Mouse (Mus musculus): Measurements from ENCODE around the gene Nr2f6. TPM values are rescaled to one million over a fixed set of nuclear protein-coding genes. Genes with fewer than 3 reads are reported as not detected.

The Nr2f6 gene
- total and polyA plus RNA-seq, 3 experiments: 8.6 to 36.0 (median 9.7) TPM

DNA sequence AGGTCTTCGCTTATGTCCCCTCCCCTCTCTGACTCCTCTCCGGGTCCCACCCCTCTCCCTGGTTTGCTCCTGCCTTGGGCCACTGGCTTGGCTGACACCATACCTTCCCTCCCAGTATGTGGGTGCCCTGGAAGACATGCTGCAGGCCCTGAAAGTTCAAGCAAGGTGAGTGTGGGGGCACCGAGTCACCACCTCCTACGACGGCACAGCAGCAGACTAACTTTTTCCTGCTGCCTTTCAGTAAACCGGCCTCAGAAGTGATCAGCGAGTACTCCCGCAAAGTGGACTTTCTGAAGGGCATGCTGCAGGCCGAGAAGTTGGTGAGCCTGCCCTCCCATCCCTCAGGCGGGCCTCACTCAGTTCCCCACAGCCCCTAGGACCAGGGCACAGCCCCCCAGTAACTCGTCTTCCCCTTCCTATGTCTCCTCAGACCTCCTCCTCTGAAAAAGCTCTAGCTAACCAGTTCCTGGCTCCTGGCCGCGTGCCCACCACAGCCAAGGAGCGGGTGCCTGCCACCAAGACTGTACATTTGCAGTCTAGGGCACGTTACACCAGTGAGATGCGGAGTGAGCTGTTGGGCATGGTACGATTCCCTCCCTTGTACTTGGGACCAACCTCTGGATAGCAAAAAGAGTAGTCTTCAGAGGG lies 14.1 kb downstream of the Nr2f6 start:
- peaks cover 49% of the 10 kb centered on the region for H3K4me1 ChIP-seq (ENCODE audit: insufficient read depth, low read depth, low read length)
- H3K27me3 ChIP-seq (ENCODE audit: insufficient read depth, low read length): no peaks in the 10 kb centered on the region
- no peaks in the 10 kb centered on the region for H3K9me3 ChIP-seq (replicated peaks)
- H3K4me3 ChIP-seq (ENCODE audit: low read depth, low read length): peak overlapping the region; percentile 81
- peaks cover 33% of the 10 kb centered on the region for H3K36me3 ChIP-seq (replicated peaks)
- peak; percentile 94 for DNase-seq (ENCODE audit: low spot score)
- no peak for ATAC-seq (ENCODE audit: extremely low read depth, insufficient number of reproducible peaks, low FRiP score, poor library complexity, severe bottlenecking)
- TF ChIP-seq TAL1 (conservative IDR thresholded peaks at IDR 0.05; ENCODE audit: low read depth, low read length) (no peak), GATA2 (IDR thresholded peaks at IDR 0.05; ENCODE audit: borderline replicate concordance, low read depth, low read length) (no peak), GATA1 (IDR thresholded peaks at IDR 0.05; ENCODE audit: borderline replicate concordance, low read length) (no peak), POLR2AphosphoS5 (IDR thresholded peaks at IDR 0.05; ENCODE audit: insufficient replicate concordance, low read depth, low read length) (no peak), CTCF (IDR thresholded peaks at IDR 0.05; ENCODE audit: low read depth, low read length) (no peak)

- peaks cover 43% of the 10 kb centered on the region for H3K4me1 ChIP-seq (ENCODE audit: insufficient read depth, low read depth, low read length)
- no peaks in the 10 kb centered on the region for H3K9me3 ChIP-seq (replicated peaks)
- no peak for TF ChIP-seq GATA2 (IDR thresholded peaks at IDR 0.05; ENCODE audit: borderline replicate concordance, low read depth, low read length)
- TF ChIP-seq GATA1 (IDR thresholded peaks at IDR 0.05; ENCODE audit: borderline replicate concordance, low read length): no peak
- TF ChIP-seq TAL1 (conservative IDR thresholded peaks at IDR 0.05; ENCODE audit: low read depth, low read length): no peak
- no peak for TF ChIP-seq POLR2AphosphoS5 (IDR thresholded peaks at IDR 0.05; ENCODE audit: insufficient replicate concordance, low read depth, low read length)
- no peak for TF ChIP-seq CTCF (IDR thresholded peaks at IDR 0.05; ENCODE audit: low read depth, low read length)
- peaks cover 28% of the 10 kb centered on the region for H3K36me3 ChIP-seq (replicated peaks)
- no peaks in the 10 kb centered on the region for H3K27me3 ChIP-seq (ENCODE audit: insufficient read depth, low read length)
- peak within 1 kb of the TSS; percentile 81 for H3K4me3 ChIP-seq (ENCODE audit: low read depth, low read length)
- ATAC-seq (ENCODE audit: extremely low read depth, insufficient number of reproducible peaks, low FRiP score, poor library complexity, severe bottlenecking) (peak; percentile 65), DNase-seq (ENCODE audit: low spot score) (peak; percentile 59)
Measured at GRCm38 (mm10) chr8:71366771-71367528, 14.8 kb downstream of the Nr2f6 start, which contains the start of gene Use1. TSS of gene Use1 (plus strand) at chr8:71366848.

GRCm38 (mm10) chr8:71358026-71358425 lies 23.7 kb downstream of the Nr2f6 start:
- H3K9me3 ChIP-seq (replicated peaks): no peaks in the 10 kb centered on the region
- no peak for DNase-seq (ENCODE audit: low spot score)
- H3K36me3 ChIP-seq (replicated peaks): peaks cover 86% of the 10 kb centered on the region
- TF ChIP-seq CTCF (IDR thresholded peaks at IDR 0.05; ENCODE audit: low read depth, low read length) (no peak), GATA1 (IDR thresholded peaks at IDR 0.05; ENCODE audit: borderline replicate concordance, low read length) (no peak), POLR2AphosphoS5 (IDR thresholded peaks at IDR 0.05; ENCODE audit: insufficient replicate concordance, low read depth, low read length) (no peak), GATA2 (IDR thresholded peaks at IDR 0.05; ENCODE audit: borderline replicate concordance, low read depth, low read length) (no peak), TAL1 (conservative IDR thresholded peaks at IDR 0.05; ENCODE audit: low read depth, low read length) (no peak)
- H3K4me1 ChIP-seq (ENCODE audit: insufficient read depth, low read depth, low read length): peaks cover 10% of the 10 kb centered on the region
- no peaks in the 10 kb centered on the region for H3K27me3 ChIP-seq (ENCODE audit: insufficient read depth, low read length)
- H3K4me3 ChIP-seq (ENCODE audit: low read depth, low read length): no peak overlapping the region
- ATAC-seq (ENCODE audit: extremely low read depth, insufficient number of reproducible peaks, low FRiP score, poor library complexity, severe bottlenecking): no peak

DNA sequence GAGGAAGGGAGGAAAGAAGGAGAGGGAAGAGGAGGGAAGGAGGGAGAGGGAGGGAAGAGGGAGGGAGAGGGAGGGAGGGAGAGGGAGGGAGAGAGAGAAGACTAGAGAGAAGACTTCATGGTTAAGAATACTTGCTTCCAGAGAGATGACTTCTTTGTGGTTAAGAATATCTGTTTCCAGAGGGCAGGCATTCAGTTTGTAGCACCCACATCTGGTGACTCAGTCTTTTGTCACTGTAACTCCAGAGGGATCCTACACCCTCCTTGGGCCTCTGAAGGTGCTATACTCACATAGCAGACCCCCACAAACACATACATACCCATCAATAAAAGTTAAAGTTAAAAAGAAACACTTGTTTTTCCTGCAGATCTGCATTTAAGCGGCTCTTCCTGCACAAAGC lies 30.2 kb downstream of the Nr2f6 start:
- peaks cover 99% of the 10 kb centered on the region for H3K36me3 ChIP-seq (replicated peaks)
- ATAC-seq (ENCODE audit: extremely low read depth, insufficient number of reproducible peaks, low FRiP score, poor library complexity, severe bottlenecking): no peak
- no peak overlapping the region for H3K4me3 ChIP-seq (ENCODE audit: low read depth, low read length)
- H3K9me3 ChIP-seq (replicated peaks): no peaks in the 10 kb centered on the region
- no peak for TF ChIP-seq GATA1 (IDR thresholded peaks at IDR 0.05; ENCODE audit: borderline replicate concordance, low read length)
- TF ChIP-seq CTCF (IDR thresholded peaks at IDR 0.05; ENCODE audit: low read depth, low read length): no peak
- TF ChIP-seq POLR2AphosphoS5 (IDR thresholded peaks at IDR 0.05; ENCODE audit: insufficient replicate concordance, low read depth, low read length): no peak
- no peak for TF ChIP-seq TAL1 (conservative IDR thresholded peaks at IDR 0.05; ENCODE audit: low read depth, low read length)
- no peak for TF ChIP-seq GATA2 (IDR thresholded peaks at IDR 0.05; ENCODE audit: borderline replicate concordance, low read depth, low read length)
- DNase-seq (ENCODE audit: low spot score): no peak
- H3K4me1 ChIP-seq (ENCODE audit: insufficient read depth, low read depth, low read length): no peaks in the 10 kb centered on the region
- no peaks in the 10 kb centered on the region for H3K27me3 ChIP-seq (ENCODE audit: insufficient read depth, low read length)

DNA sequence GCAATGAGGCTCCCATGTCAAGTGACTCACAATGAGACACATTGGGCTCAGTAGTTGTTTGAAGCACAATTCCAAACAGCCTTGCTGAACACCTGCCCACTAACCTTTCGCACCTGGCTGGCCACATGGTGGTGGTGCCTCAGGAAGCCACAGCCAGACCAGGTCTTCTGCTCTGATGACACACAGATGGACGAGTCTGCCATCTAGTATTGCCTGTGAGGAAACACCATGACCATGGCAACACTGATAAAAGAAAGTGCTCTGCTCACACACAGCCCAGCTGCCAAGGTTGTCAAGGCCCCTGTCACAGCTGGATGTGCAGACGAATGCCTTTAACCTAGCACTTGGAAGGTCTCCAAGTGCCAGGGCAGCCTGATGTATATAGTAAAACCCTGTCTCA lies 30.6 kb downstream of the Nr2f6 start:
- peaks cover 99% of the 10 kb centered on the region for H3K36me3 ChIP-seq (replicated peaks)
- DNase-seq (ENCODE audit: low spot score): no peak
- H3K4me3 ChIP-seq (ENCODE audit: low read depth, low read length): no peak overlapping the region
- TF ChIP-seq CTCF (IDR thresholded peaks at IDR 0.05; ENCODE audit: low read depth, low read length): no peak
- TF ChIP-seq GATA2 (IDR thresholded peaks at IDR 0.05; ENCODE audit: borderline replicate concordance, low read depth, low read length): no peak
- TF ChIP-seq POLR2AphosphoS5 (IDR thresholded peaks at IDR 0.05; ENCODE audit: insufficient replicate concordance, low read depth, low read length): no peak
- TF ChIP-seq GATA1 (IDR thresholded peaks at IDR 0.05; ENCODE audit: borderline replicate concordance, low read length): no peak
- TF ChIP-seq TAL1 (conservative IDR thresholded peaks at IDR 0.05; ENCODE audit: low read depth, low read length): no peak
- no peaks in the 10 kb centered on the region for H3K9me3 ChIP-seq (replicated peaks)
- no peaks in the 10 kb centered on the region for H3K27me3 ChIP-seq (ENCODE audit: insufficient read depth, low read length)
- H3K4me1 ChIP-seq (ENCODE audit: insufficient read depth, low read depth, low read length): no peaks in the 10 kb centered on the region
- ATAC-seq (ENCODE audit: extremely low read depth, insufficient number of reproducible peaks, low FRiP score, poor library complexity, severe bottlenecking): no peak

DNA sequence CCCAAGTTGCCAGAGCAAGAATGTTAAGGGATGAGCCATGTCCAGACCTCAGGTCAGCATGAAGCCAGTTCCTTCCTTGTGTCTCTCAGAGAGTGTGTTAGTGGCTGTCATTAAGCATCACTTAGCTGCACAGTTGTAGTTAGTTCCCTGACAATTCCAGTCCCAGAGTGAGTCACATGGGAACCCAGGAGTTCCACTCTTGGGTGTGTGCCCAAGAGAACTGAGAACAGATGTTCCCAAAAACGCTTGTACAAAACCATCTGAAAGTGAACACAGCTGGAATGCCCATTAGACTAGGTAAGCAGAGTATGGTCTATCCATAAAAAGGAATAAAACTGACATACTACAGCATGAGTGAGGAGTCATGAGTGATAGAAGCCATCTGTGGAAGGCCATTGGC lies 35.2 kb downstream of the Nr2f6 start:
- Histone ChIP-seq H3K36me3 (replicated peaks) (peaks cover 97% of the 10 kb centered on the region), H3K4me3 (ENCODE audit: low read depth, low read length) (no peak overlapping the region), H3K4me1 (ENCODE audit: insufficient read depth, low read depth, low read length) (no peaks in the 10 kb centered on the region), H3K9me3 (replicated peaks) (no peaks in the 10 kb centered on the region), H3K27me3 (ENCODE audit: insufficient read depth, low read length) (no peaks in the 10 kb centered on the region)
- ATAC-seq (ENCODE audit: extremely low read depth, insufficient number of reproducible peaks, low FRiP score, poor library complexity, severe bottlenecking) (no peak), DNase-seq (ENCODE audit: low spot score) (no peak)
- no peak for TF ChIP-seq POLR2AphosphoS5 (IDR thresholded peaks at IDR 0.05; ENCODE audit: insufficient replicate concordance, low read depth, low read length)
- TF ChIP-seq TAL1 (conservative IDR thresholded peaks at IDR 0.05; ENCODE audit: low read depth, low read length): no peak
- TF ChIP-seq GATA2 (IDR thresholded peaks at IDR 0.05; ENCODE audit: borderline replicate concordance, low read depth, low read length): no peak
- no peak for TF ChIP-seq CTCF (IDR thresholded peaks at IDR 0.05; ENCODE audit: low read depth, low read length)
- TF ChIP-seq GATA1 (IDR thresholded peaks at IDR 0.05; ENCODE audit: borderline replicate concordance, low read length): no peak
